Comparison of ENCODE assay signal across 19 mouse cellular contexts in genomic region chr11:102268520-102269244, GRCm38 (mm10). TPM values are rescaled to one million over a fixed set of nuclear protein-coding genes. Genes with fewer than 3 reads are reported as not detected.
DNase-seq lines count a peak whose midpoint lies in the region; ATAC-seq and TF ChIP-seq lines count a peak whose summit lies in the region.
"Had no signal": no experiment of that assay in that cellular context is flagged by ENCODE, and none has a peak within 500 bp of the region (broad histone marks: within the 10 kb centered on the region; RNA-seq: fewer than 3 reads in every experiment).

Gene Asb16 (plus strand): TSS chr11:102268743.

- intact Hi-C loops in gastrocnemius, adult 2 months (cut with DNase I): loop anchor here (5.0 kb wide), 1 partner anchor 126 kb away; no protein-coding TSS in a partner anchor

- ATAC-seq in intestine, embryonic 16.5 days: no peak
- ATAC-seq in intestine, postnatal 0 days: no peak
- no peak for ATAC-seq in limb, embryonic 14.5 days (ENCODE audit: low FRiP score, low read depth)
- no peak for ATAC-seq in hindbrain, embryonic 12.5 days (ENCODE audit: low FRiP score)
- ATAC-seq: activated CD4-positive, CD25-positive, alpha-beta regulatory T cell, adult 4 months; midbrain, embryonic 13.5 days had no signal

- WGBS in intestine, embryonic 16.5 days: 89% methylated on average over 12 of the region's 12 CpGs
- WGBS in intestine, postnatal 0 days: 79% methylated on average over 12 of the region's 12 CpGs
- WGBS in limb, embryonic 14.5 days: 86% methylated on average over 12 of the region's 12 CpGs
- 84% methylated on average over 12 of the region's 12 CpGs for WGBS in hindbrain, embryonic 12.5 days

- H3K36me3 ChIP-seq in intestine, embryonic 16.5 days (ENCODE audit: control insufficient read depth, insufficient read depth, low read length): 0 out of 2 replicates have a peak, but pooled peaks cover 4% of the 10 kb centered on the region
- H3K36me3 ChIP-seq in intestine, postnatal 0 days (ENCODE audit: control insufficient read depth, insufficient read depth): no peaks in the 10 kb centered on the region
- 0 out of 2 replicates have a peak, but pooled peaks cover 5% of the 10 kb centered on the region for H3K36me3 ChIP-seq in ES-Bruce4 (ENCODE audit: control insufficient read depth, insufficient read depth, low read length, poor library complexity, severe bottlenecking)
- H3K36me3 ChIP-seq in limb, embryonic 14.5 days (ENCODE audit: control insufficient read depth, insufficient read depth, low read length): peaks cover 4% of the 10 kb centered on the region; the same call in 1 of the 2 replicates
- H3K36me3 ChIP-seq in hindbrain, embryonic 12.5 days: no peaks in the 10 kb centered on the region
- H3K36me3 ChIP-seq: midbrain, embryonic 13.5 days had no signal

- TF ChIP-seq EP300 in ES-Bruce4 (IDR thresholded peaks at IDR 0.05; ENCODE audit: insufficient read depth, low read depth, low read length): no peak

- H3K27me3 ChIP-seq in intestine, embryonic 16.5 days (replicated peaks; ENCODE audit: control insufficient read depth, insufficient read depth, low read length): no peaks in the 10 kb centered on the region
- no peaks in the 10 kb centered on the region for H3K27me3 ChIP-seq in intestine, postnatal 0 days (replicated peaks; ENCODE audit: control insufficient read depth, insufficient read depth, low read length)
- H3K27me3 ChIP-seq in ES-Bruce4 (ENCODE audit: control insufficient read depth, insufficient read depth, low read length, poor library complexity, severe bottlenecking): no peaks in the 10 kb centered on the region
- no peaks in the 10 kb centered on the region for H3K27me3 ChIP-seq in limb, embryonic 14.5 days (ENCODE audit: control insufficient read depth, insufficient read depth, low read length)
- no peaks in the 10 kb centered on the region for H3K27me3 ChIP-seq in hindbrain, embryonic 12.5 days
- H3K27me3 ChIP-seq: midbrain, embryonic 13.5 days had no signal

- H3K27ac ChIP-seq in intestine, embryonic 16.5 days (ENCODE audit: low read length): no peak within 1 kb of the TSS
- no peak within 1 kb of the TSS for H3K27ac ChIP-seq in intestine, postnatal 0 days (ENCODE audit: low read depth, low read length)
- H3K27ac ChIP-seq in ES-Bruce4 (ENCODE audit: insufficient read depth, low read length): peak within 1 kb of the TSS; percentile 33
- H3K27ac ChIP-seq in gastrocnemius, adult 2 months: peak within 1 kb of the TSS; percentile 98
- H3K27ac ChIP-seq in limb, embryonic 14.5 days (replicated peaks; ENCODE audit: low read depth, low read length): no peak within 1 kb of the TSS
- no peak within 1 kb of the TSS for H3K27ac ChIP-seq in hindbrain, embryonic 12.5 days
- H3K27ac ChIP-seq: hindbrain, embryonic 14.5 days; liver, embryonic 13.5 days; midbrain, embryonic 13.5 days had no signal

- no peak within 1 kb of the TSS for H3K4me2 ChIP-seq in intestine, embryonic 16.5 days (ENCODE audit: low read depth, low read length)
- no peak within 1 kb of the TSS for H3K4me2 ChIP-seq in intestine, postnatal 0 days (replicated peaks; ENCODE audit: low read depth)
- H3K4me2 ChIP-seq in limb, embryonic 14.5 days (replicated peaks; ENCODE audit: low read depth, low read length, severe bottlenecking): no peak within 1 kb of the TSS
- no peak within 1 kb of the TSS for H3K4me2 ChIP-seq in hindbrain, embryonic 12.5 days (replicated peaks)
- H3K4me2 ChIP-seq: hindbrain, embryonic 14.5 days; liver, embryonic 13.5 days; midbrain, embryonic 13.5 days had no signal

- H3K4me1 ChIP-seq in intestine, embryonic 16.5 days (ENCODE audit: control insufficient read depth, insufficient read depth, low read length): peaks cover 5% of the 10 kb centered on the region
- no peaks in the 10 kb centered on the region for H3K4me1 ChIP-seq in intestine, postnatal 0 days (replicated peaks; ENCODE audit: control insufficient read depth, insufficient read depth, low read length)
- peaks cover 10% of the 10 kb centered on the region for H3K4me1 ChIP-seq in ES-Bruce4 (ENCODE audit: control insufficient read depth, insufficient read depth, low read length)
- H3K4me1 ChIP-seq in limb, embryonic 14.5 days (ENCODE audit: control insufficient read depth, insufficient read depth, low read length): peaks cover 7% of the 10 kb centered on the region; the same call in 1 of the 2 replicates
- H3K4me1 ChIP-seq in hindbrain, embryonic 12.5 days: peaks cover 3% of the 10 kb centered on the region; the same call in 1 of the 2 replicates

- no peak for TF ChIP-seq POLR2A in ES-Bruce4 (IDR thresholded peaks at IDR 0.05; ENCODE audit: insufficient read depth, low read length)
- TF ChIP-seq POLR2A in limb, embryonic 14.5 days (IDR thresholded peaks at IDR 0.05; ENCODE audit: borderline replicate concordance, extremely low read depth, insufficient read depth, insufficient read length): no peak

- DNase-seq in gastrocnemius, adult 2 months: peak; percentile 64
- no peak for DNase-seq in limb, embryonic 14.5 days (ENCODE audit: low spot score)
- DNase-seq in adrenal gland, postnatal 4 days (ENCODE audit: low spot score in 2 of 2): no peak
- DNase-seq: adrenal gland, postnatal 25 days; cerebellum, postnatal 14 days; heart, adult 18-20 months; kidney, adult 18-20 months; kidney, postnatal 36 days; liver, embryonic 13.5 days; lung, postnatal 14 days; thymus, adult 18-20 months had no signal

- H3K9me3 ChIP-seq in intestine, embryonic 16.5 days (ENCODE audit: control insufficient read depth, low read length): no peaks in the 10 kb centered on the region
- H3K9me3 ChIP-seq in intestine, postnatal 0 days (ENCODE audit: control insufficient read depth): no peaks in the 10 kb centered on the region
- no peaks in the 10 kb centered on the region for H3K9me3 ChIP-seq in ES-Bruce4 (replicated peaks; ENCODE audit: control insufficient read depth, insufficient read depth, low read length, poor library complexity, severe bottlenecking)
- no peaks in the 10 kb centered on the region for H3K9me3 ChIP-seq in limb, embryonic 14.5 days (ENCODE audit: control insufficient read depth, low read length)
- H3K9me3 ChIP-seq in hindbrain, embryonic 12.5 days (replicated peaks): no peaks in the 10 kb centered on the region
- H3K9me3 ChIP-seq: liver, embryonic 13.5 days; midbrain, embryonic 13.5 days had no signal

- TF ChIP-seq CTCF in intestine, postnatal 0 days (IDR thresholded peaks at IDR 0.05; ENCODE audit: low read depth): no peak
- no peak for TF ChIP-seq CTCF in ES-Bruce4 (IDR thresholded peaks at IDR 0.05; ENCODE audit: low read depth, low read length)
- TF ChIP-seq CTCF in gastrocnemius, adult 2 months (IDR thresholded peaks at IDR 0.05): no peak

- peak within 1 kb of the TSS; percentile 19; the same call in 1 of the 2 replicates for H3K9ac ChIP-seq in intestine, embryonic 16.5 days (ENCODE audit: low read depth, low read length)
- no peak within 1 kb of the TSS for H3K9ac ChIP-seq in intestine, postnatal 0 days (ENCODE audit: low read depth, low read length)
- H3K9ac ChIP-seq in ES-Bruce4 (ENCODE audit: low read depth, poor library complexity, severe bottlenecking): no peak within 1 kb of the TSS
- H3K9ac ChIP-seq in limb, embryonic 14.5 days (ENCODE audit: low read depth, low read length, severe bottlenecking): peak within 1 kb of the TSS; percentile 25; the same call in 1 of the 2 replicates
- H3K9ac ChIP-seq in hindbrain, embryonic 12.5 days: no peak within 1 kb of the TSS
- H3K9ac ChIP-seq: hindbrain, embryonic 14.5 days; liver, embryonic 13.5 days; midbrain, embryonic 13.5 days had no signal

- no peak within 1 kb of the TSS for H3K4me3 ChIP-seq in intestine, embryonic 16.5 days (ENCODE audit: low read length)
- no peak within 1 kb of the TSS for H3K4me3 ChIP-seq in intestine, postnatal 0 days (ENCODE audit: low read depth, low read length)
- no peak within 1 kb of the TSS for H3K4me3 ChIP-seq in ES-Bruce4 (ENCODE audit: low read depth, low read length)
- peak within 1 kb of the TSS; percentile 76 for H3K4me3 ChIP-seq in gastrocnemius, adult 2 months
- no peak within 1 kb of the TSS for H3K4me3 ChIP-seq in limb, embryonic 14.5 days (replicated peaks; ENCODE audit: low read length)
- H3K4me3 ChIP-seq in hindbrain, embryonic 12.5 days: no peak within 1 kb of the TSS
- H3K4me3 ChIP-seq: liver, embryonic 13.5 days; midbrain, embryonic 13.5 days had no signal

RNA-seq across cellular contexts. Expression of gene Asb16, which starts in this region (rescaled TPM):
- 0.05 TPM in 2 replicates for polyA plus RNA-seq in intestine, embryonic 16.5 days (2015; fragmentation: Nextera tagmentation; extraction: Ambion mirVana)
- polyA plus RNA-seq in intestine, postnatal 0 days (2015; fragmentation: Nextera tagmentation; extraction: Ambion mirVana): 0.05 and 0.09 TPM in 2 replicates
- polyA plus RNA-seq in ES-Bruce4 (2011; ENCODE audit: insufficient read depth, insufficient read length, low read depth, missing spikeins): 0.70 and 2.3 TPM in 2 replicates
- total RNA-seq in gastrocnemius, adult 2 months (2021): 10 to 100 TPM; 78.2 to 80.4 TPM
- polyA plus RNA-seq in limb, embryonic 14.5 days (2012; rRNA removed): 2.2 and 2.8 TPM in 2 replicates
- 0.25 and 0.48 TPM in 2 replicates for polyA plus RNA-seq in limb, embryonic 14.5 days (2014; fragmentation: Nextera tagmentation; extraction: Ambion mirVana)
- under 1 TPM; 0.53 to 0.79 TPM for total RNA-seq in adrenal gland, postnatal 4 days (2021)
- not detected in 2 replicates for polyA plus RNA-seq in hindbrain, embryonic 12.5 days (2016; fragmentation: Nextera tagmentation; extraction: Ambion mirVana)
- polyA plus RNA-seq: activated CD4-positive, CD25-positive, alpha-beta regulatory T cell, adult 4 months; midbrain, embryonic 13.5 days; neural tube, embryonic 11.5 days had no signal

Comparison
In these comparisons a context has a peak if more than half of its experiments do, and no peak if none do; other contexts are left out.
1. RNA of gene Asb16 (total RNA-seq): 78.2 to 80.4 TPM in gastrocnemius, adult 2 months; 0.53 to 0.79 TPM in adrenal gland, postnatal 4 days; every median in the first group is over 10 times any median in the second.
2. H3K9ac ChIP-seq: peak in intestine, embryonic 16.5 days (single experiment) and limb, embryonic 14.5 days (single experiment); none in intestine, postnatal 0 days (single experiment), ES-Bruce4 (single experiment) and hindbrain, embryonic 12.5 days (single experiment).
3. H3K27ac ChIP-seq: peak in ES-Bruce4 (single experiment) and gastrocnemius, adult 2 months (single experiment); none in intestine, embryonic 16.5 days (single experiment), intestine, postnatal 0 days (single experiment), limb, embryonic 14.5 days (single experiment) and hindbrain, embryonic 12.5 days (single experiment).